Mouse (Mus musculus): Measurements from ENCODE around the gene 0610037L13Rik.

DNA sequence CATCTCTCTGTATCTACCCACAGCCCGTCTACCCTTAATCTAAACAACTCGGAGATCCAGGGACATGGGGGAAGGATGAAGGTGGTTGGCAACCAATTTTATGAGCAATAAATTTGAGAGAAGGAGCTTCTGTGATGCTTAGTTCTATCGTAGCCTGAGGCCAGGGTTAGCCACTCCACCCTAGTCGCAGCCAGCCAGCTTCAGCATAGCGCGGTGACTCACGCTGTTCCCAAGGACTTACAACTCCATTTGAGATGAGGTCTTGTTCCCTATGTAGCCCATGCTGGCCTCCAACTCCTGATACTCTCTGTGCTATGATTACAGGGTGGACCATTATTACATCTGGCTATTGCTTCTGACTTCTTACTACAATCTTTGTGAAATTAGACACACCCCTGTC lies 53.1 kb downstream of the 0610037L13Rik start:
- TF ChIP-seq CTCF (IDR thresholded peaks at IDR 0.05; ENCODE audit: extremely low read depth, insufficient read depth, insufficient read length, insufficient replicate concordance) (no peak), POLR2A (IDR thresholded peaks at IDR 0.05; ENCODE audit: low read depth, low read length) (no peak)

All from spleen, adult 2 months (tissue).